Mouse (Mus musculus) frontal cortex, postnatal 36 days (tissue): ENCODE measurements around the gene Zbtb8a.

Experiments used
- DNase-seq, 2 experiments: peaks; one replicate each; pipeline ENCODE4 v3.0.0; 2022; ENCODE audit warnings: low spot score in 2 of 2

The Zbtb8a gene

DNA sequence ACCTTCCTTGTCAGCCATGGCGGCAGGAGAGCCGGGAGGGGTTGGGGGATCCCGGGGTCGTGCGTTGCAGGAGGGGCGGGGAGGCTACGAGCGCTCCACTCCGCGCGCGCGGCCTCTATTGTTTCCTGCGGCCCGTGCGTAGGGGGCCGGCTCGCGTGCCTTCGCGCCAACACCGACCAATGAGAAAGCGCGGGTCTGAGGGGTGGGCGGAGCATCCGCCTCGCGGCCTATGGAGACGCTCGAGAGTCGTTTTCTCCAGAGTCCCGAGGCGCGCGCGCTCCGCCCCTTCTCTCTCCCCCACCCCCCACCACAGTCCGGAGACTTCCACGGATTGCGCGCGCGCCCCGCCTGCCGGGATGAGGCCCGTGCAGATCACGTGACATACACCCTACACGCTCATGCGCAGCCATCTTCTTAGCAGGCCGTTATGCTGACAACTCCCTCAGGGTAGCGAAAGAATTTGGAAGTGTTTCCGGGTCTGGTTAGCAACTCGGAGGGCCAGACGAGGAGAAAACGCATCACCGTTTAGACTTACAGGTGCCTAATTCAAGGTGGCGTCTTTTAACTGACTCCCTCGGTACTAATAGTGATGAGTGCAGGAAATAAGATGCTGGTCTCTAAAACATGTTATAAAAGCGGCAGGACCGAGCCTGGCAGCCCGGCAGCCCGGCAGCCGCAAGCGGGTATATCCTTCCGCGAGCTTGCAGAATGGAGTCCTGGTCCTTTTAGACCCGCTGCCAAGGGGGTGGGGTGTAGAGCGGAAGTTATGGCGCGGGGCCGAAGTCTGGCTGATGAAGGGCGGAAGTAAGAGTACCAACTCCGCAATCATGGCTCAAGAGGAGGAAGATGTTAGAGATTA, 42.5 kb downstream of the Zbtb8a start, which contains the start of the genes Rbbp4 and Zbtb8os:
Gene Rbbp4 (minus strand): TSS at position 155 of the 859 bp plus-strand sequence.
Gene Zbtb8os (plus strand): TSS at position 480 of the 859 bp plus-strand sequence.
- peak; percentile 95 to 97 for DNase-seq

DNA sequence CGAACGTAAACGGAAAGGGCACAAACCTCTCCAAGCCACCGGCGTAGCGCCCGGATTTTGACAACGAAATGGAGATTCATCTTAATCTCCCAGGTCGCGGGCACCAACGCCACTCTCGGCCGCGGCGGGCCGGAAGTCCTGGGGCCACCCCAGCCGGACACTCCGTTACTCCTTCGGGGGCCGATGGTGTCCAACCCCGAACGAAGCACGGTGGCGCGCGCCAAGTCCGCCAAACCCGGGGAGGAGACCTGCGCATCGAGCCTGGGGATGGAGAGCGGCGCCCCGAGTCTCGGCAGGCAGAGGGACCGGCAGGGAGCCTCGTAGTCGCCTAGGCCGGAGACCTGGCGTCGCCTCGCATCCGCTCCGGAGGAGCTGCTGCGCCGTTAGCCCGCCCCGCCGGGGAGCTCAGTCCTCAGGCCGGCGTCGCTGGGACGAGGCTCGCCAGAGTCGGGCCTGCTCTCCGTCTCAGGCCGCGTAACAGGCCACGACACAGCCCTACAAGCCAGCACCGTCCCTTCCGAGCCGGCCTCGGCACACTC, 43.2 kb downstream of the Zbtb8a start:
- DNase-seq = no peak

DNA sequence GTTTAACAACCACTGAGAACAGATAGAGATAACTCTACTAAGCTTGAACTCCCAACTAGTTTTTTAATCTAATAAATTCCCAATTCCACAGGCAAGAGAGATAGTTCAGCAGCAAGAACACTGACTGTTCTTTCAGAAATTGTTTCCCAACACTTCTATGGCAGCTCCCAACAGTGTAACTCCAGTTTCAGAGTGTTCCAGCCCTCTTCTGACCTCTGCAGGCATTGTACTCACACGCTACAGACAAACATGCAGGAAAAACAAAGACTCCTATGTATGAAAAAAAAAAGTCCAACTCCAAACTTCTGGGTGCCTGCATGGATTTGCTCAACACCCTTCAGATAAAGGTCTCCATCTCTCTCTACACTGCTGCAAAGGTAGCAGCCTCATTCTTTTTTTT, 45.1 kb downstream of the Zbtb8a start:
- DNase-seq = no peak

DNA sequence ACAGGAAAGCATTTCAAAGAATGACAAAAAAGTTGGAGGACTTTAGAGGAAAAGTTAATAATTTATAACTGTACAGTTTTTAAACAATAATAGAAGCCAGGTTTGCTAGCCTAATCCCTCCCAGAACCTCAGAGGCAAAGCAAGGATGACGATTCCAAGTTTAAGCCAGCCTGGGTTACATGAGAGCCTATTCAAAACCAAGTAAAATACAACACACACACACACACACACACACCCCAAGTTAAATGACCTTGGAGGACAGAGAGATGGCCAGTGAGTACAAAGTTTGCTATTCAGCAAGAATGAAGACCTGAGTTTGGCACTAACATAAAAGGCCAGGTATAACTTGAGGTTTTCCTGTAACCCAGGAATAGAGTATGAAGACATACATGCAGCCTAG, 51.7 kb downstream of the Zbtb8a start:
- no peak for DNase-seq

DNA sequence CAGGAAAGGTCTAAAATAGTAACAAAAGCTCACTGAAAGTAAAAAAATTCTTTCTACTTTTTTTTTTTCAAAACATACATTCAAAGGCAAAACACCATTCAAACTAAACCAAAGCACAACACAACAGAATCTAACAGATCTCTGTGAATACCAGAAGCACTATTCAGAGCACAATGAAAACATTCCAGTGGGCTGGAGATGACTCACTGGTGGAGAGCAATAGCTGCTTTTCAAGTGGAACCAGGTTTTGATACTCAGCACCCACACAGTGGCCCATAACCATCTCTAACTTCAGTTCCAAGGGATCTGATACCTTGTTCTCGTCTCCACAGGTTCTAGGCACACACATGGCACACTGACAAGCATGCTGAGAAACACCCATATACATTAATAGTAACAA, 53.2 kb downstream of the Zbtb8a start:
- peak; percentile 10 to 18 for DNase-seq

DNA sequence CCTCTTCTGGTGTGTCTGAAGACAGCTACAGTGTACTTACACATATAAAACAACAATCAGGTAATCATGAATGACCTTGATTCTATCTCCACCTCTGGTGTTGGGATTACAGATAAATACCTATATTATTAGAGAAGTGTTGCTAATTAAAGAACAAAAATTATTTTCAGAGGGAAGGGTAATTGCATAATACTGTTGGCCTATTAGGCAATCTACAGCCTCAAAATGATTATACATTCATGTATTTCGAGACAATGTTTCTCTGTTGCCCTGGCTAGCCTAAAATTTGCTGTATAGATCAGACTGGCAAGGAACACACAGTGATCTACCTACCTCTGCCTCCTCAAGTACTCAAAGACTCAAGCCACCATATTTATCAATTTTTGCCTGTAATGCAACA, 54.4 kb downstream of the Zbtb8a start:
- DNase-seq = no peak

DNA sequence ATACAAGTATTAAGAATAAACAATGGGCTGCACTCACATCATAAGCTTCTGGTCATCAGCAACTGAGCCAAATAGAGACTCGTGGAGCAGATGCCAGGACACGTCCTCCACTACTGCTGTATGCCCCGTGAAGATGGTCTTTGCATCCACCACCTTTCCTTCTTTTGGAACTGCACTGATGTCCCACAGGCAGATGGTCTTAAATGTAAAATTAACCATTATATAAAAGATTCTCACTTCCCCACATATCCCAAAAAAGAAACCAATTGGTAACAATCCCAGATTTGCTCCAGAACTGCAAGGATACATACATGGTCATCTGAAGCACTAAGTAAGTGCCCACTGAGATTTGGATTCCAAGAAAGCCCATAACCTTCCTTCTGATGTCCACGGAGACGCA, 55.9 kb downstream of the Zbtb8a start:
- peak in 1 of 2 experiments; percentile 39 for DNase-seq

DNA sequence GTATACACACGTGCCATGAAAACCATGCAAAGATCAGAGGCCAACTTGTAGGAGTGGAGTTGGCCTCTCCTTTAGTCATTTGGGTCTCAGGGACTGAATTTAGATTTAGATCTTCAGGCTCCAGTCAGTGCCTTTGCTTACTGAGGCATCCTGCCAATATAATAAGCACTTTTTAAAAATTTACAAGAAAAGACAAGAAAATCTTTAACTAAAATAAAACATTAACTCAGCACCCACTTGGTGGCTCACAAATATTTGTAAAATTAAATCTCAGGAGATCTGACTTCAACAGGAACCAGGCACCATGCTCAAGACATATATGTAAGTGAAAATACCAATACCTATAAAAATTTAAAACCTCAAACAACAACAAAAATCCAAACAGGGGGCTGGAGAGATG, 57.0 kb downstream of the Zbtb8a start:
- no peak for DNase-seq

DNA sequence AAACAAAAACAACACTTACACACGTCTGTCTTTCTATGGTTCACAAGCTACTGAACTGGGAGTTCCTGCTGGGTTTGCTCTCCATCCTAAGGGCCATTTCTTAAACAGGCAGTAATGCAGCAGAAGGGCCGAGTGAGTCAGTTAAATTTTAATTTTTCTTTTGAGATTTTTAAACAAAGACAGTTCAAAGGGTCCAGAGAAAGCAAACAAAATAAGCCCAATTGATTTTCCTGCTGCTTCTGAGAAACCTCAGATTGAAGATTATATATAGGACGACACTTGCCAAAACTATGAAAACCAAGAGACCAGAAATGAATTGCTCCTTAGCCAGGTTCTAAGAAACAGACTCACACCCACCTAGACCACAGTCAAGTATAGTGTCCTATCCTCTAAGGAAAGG, 64.0 kb downstream of the Zbtb8a start:
- DNase-seq = no peak

DNA sequence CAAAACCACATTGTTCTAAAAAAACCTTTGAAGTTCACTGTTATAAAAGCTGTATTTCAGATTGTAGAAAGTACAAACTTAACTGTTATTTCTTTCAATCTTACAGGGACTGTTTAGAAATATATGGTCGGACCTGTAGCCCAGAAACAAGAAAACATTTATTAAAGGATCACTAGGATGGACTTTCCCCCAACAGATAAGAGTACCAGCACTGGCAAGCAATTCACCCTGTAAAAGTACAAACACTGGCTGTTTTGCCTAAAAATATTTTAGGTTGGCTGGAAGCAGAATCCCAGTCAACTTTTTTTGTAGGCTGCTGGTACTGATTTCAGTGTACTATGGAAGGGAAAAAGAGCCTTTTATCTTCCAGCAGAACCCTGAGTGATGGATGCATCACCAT, 70.0 kb downstream of the Zbtb8a start:
- DNase-seq = no peak

DNA sequence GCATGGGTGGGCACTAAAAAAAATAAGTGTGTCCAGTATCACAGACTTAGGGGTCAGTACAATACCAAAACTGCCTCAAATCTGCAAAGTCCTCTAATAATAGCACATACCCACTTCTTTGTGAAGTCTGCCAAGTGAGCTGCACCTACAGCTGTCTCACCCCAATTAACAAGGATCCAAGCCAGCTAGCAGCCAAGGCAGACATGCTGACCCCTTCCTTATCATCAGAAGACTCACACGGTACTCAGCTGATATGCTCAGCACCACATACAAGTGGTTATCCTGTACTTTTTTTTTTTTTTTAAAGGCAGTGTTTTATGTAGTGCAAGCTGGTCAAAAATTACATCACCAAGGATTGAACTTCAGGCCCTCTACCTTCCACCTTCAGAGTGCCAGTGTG, 73.6 kb downstream of the Zbtb8a start:
- DNase-seq = no peak

DNA sequence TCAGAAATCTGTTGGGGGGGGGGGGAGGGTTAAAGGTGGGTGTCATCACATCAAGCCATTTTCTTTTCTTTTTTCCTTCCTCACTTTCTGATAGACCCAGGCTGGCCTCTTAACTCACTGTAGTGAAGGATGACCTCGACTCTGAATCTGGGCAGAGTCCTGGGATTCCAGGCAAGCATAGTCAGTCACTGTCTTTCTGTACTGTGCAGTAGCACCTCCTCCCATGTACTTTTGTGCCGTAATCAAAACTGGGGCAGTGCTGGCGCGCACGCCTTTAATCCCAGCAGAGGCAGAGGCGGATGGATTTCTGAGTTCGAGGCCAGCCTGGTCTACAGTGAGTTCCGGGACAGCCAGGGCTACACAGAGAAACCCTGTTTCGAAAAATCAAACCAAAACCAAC, 74.1 kb downstream of the Zbtb8a start:
- DNase-seq = no peak
